Mouse (Mus musculus) hindbrain, embryonic 14.5 days (tissue): ENCODE data around the gene Palm2. TPM values are rescaled to one million over a fixed set of nuclear protein-coding genes. Genes with fewer than 3 reads are reported as not detected.
"Not testable (repeated sequence)": the region's sequence is repeated elsewhere in the genome, so short reads cannot be mapped to it uniquely, and the experiment has no call there.

ENCODE experiments used
- ATAC-seq: fragments of 200-750 bp; cut with Nextera tagmentation; 2 replicates; pipeline ENCODE4 v1.8.0; 2017; ENCODE audit warnings: moderate number of reproducible peaks, mild to moderate bottlenecking, moderate TSS enrichment, moderate library complexity; ENCODE audit not compliant: low FRiP score
- DNase-seq: peaks from one replicate; pipeline ENCODE4 v3.0.0-alpha.2; 2015; ENCODE audit warnings: low spot score
- H3K27ac ChIP-seq: fragments of 300-500 bp; sonication (generic); 2 replicates; pipeline ENCODE4 v1.5.1; 2014; ENCODE audit warnings: mild to moderate bottlenecking, moderate library complexity
- H3K27me3 ChIP-seq: fragments of 300-500 bp; sonication (generic); 2 replicates; pipeline ENCODE4 v1.6.1; 2014; ENCODE audit warnings: mild to moderate bottlenecking, low read length, mixed read lengths; ENCODE audit not compliant: control insufficient read depth, insufficient read depth
- H3K36me3 ChIP-seq: fragments of 300-500 bp; sonication (generic); replicated peaks from 2 replicates; pipeline ENCODE4 v1.6.1; 2014; ENCODE audit not compliant: control insufficient read depth, insufficient read depth
- H3K4me1 ChIP-seq: fragments of 300-500 bp; sonication (generic); replicated peaks from 2 replicates; pipeline ENCODE4 v1.6.1; 2014; ENCODE audit warnings: antibody characterized with exemption, low read length, mixed read lengths; ENCODE audit not compliant: control insufficient read depth, insufficient read depth
- H3K4me2 ChIP-seq: fragments of 300-500 bp; sonication (generic); replicated peaks from 2 replicates; pipeline ENCODE4 v1.6.1; 2014; ENCODE audit warnings: mild to moderate bottlenecking, moderate library complexity
- H3K4me3 ChIP-seq: fragments of 300-500 bp; sonication (generic); replicated peaks from 2 replicates; pipeline ENCODE4 v1.5.1; 2014; ENCODE audit warnings: mild to moderate bottlenecking, low read length
- H3K9ac ChIP-seq: fragments of 300-500 bp; sonication (generic); 2 replicates; pipeline ENCODE4 v1.6.1; 2014
- H3K9me3 ChIP-seq: fragments of 300-500 bp; sonication (generic); 2 replicates; pipeline ENCODE4 v1.6.1; 2016; ENCODE audit warnings: low read length; ENCODE audit not compliant: control insufficient read depth
- WGBS: fragments of 180-500 bp; shearing (Covaris S2); extraction: QIAGEN DNeasy Blood & Tissue Kit; methylation state at CpG from one replicate; pipeline ENCODE4 v1.1.7; 2014; 5-methylcytosine and 5-hydroxymethylcytosine counted together
- polyA plus RNA-seq: library from polyadenylated mRNA; unstranded; fragments of >200 nt; fragmentation: Nextera tagmentation; extraction: Ambion mirVana; gene quantifications from 2 replicates; pipeline ENCODE4 v1.2.1, GENCODE M21; 2014

Palm2 gene
- 14.3 and 18.6 TPM in 2 replicates for polyA plus RNA-seq

DNA sequence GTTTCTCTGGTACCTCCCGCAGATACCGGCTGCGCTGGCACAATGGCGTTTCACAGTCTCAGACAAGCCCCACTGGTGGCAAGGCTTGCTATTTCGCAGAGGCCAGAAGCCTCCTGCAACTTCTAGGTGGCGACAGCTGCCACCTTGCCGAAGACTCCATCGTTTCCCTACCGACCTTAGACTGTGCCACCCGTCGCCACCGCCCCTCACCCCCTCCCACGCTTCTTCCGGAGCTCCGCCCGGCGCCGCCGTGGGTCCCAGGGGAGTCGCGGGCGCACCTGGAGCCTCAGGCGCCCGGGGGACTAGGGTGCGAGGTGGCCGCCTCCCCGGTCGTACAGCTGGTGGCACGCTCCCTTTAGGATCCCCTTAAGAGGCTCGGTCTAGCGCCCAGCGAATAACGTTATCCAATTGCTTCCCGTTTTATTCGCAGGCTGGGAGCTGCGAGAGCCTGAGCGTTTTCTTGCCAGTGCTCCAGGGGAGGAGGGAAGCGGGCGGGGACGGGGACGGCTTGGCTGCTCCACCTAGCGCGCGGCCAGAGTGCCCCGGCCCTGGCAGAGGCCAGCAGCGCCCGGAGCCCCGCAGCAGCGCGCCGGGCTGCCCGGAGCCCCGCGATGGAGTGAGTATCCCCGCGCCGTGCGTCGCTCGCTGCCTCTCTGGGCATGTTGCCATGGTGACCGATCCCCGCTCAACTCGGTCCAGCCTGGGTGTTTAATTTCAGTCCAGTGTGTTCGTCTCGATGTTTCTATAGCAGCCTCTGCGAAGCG, at the start of gene Palm2:
Palm2 (plus strand) TSS at position 307 of the 764 bp plus-strand sequence.
- WGBS: under 1% methylated on average over 60 of the region's 67 CpGs
- ATAC-seq: peak; percentile 86
- no peaks in the 10 kb centered on the region for H3K36me3 ChIP-seq
- H3K9ac ChIP-seq: peak within 1 kb of the TSS; percentile 82
- peak within 1 kb of the TSS; percentile 92 for H3K4me2 ChIP-seq
- no peaks in the 10 kb centered on the region for H3K27me3 ChIP-seq
- peak; percentile 76 for DNase-seq
- H3K27ac ChIP-seq: peak within 1 kb of the TSS; percentile 90
- peaks cover 14% of the 10 kb centered on the region; the same call in 1 of the 2 replicates for H3K4me1 ChIP-seq
- no peaks in the 10 kb centered on the region for H3K9me3 ChIP-seq
- H3K4me3 ChIP-seq: peak within 1 kb of the TSS; percentile 61

DNA sequence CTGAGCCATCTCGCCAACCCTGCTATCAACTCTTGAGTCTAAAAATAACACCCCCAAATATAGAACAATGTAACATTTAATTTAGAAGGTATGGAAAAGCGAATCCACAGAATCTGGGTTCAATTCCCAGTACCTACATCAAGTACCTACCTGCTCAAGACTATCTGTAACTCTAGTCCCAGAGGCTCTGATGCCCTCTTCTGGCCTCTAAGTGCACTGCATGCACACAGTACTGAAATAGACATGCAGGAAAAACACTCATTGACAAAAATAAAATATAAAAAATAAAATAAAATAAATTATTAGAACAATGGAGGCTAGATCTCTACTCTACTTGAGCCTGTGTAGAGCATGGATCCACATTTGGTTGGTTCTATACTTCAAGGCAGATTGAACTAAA, 49.7 kb upstream of the Palm2 start:
- WGBS: 91% methylated on average over 2 of the region's 2 CpGs
- DNase-seq (no peak), ATAC-seq (no peak)

DNA sequence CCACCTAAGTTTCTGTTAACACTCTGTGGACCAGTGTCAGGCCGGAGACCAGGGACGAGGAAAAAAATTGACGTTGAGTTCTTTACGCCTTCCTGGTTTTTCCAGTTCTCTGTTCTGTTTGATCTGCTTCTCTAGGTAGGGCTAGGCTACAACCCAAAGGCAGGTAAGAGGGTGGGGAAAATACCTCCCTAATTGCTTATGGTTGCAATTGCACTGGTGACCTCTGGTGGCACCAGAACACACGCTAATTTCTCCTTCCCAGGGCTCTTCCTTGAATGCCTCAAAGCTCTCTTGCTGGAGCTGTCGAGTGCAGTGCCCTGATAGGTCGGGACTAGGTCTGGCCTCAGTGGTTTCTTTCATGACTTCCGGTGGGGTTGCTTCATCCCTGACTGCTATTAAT, 42.9 kb upstream of the Palm2 start:
- ATAC-seq: no peak
- Histone ChIP-seq H3K4me2 (no peak overlapping the region), H3K36me3 (no peaks in the 10 kb centered on the region), H3K27me3 (no peaks in the 10 kb centered on the region), H3K4me1 (no peaks in the 10 kb centered on the region), H3K9me3 (no peaks in the 10 kb centered on the region), H3K4me3 (no peak overlapping the region), H3K27ac (no peak overlapping the region), H3K9ac (no peak overlapping the region)
- WGBS: 65% methylated on average over 8 of the region's 8 CpGs
- DNase-seq: no peak

More for the DNA sequence above, 49.7 kb upstream of the Palm2 start:
- Histone ChIP-seq H3K36me3 (no peaks in the 10 kb centered on the region), H3K27ac (no peak overlapping the region), H3K27me3 (no peaks in the 10 kb centered on the region), H3K9ac (no peak overlapping the region), H3K4me3 (no peak overlapping the region), H3K4me2 (no peak overlapping the region), H3K4me1 (no peaks in the 10 kb centered on the region), H3K9me3 (no peaks in the 10 kb centered on the region)

DNA sequence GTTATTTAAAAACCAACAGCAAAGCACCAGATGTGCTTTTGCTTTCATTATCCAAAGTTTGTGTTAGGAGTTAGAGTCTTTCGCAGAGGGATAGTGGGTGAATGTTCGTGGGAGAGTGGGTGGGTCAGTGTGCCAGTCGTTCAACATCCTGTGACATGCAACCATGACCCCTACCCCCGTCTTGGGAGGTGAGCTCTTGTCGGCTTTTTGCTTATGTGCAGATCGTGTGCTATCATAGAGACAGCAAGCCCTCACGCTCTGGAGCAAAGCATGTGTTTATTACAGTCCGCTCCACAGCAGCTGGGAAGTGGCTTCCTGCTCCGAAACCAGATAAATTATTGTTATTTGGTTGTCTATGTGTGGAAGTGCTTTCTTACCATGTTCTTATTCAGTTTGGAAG, 37.6 kb upstream of the Palm2 start:
- ATAC-seq: no peak
- Histone ChIP-seq H3K36me3 (no peaks in the 10 kb centered on the region), H3K27ac (no peak overlapping the region), H3K9me3 (no peaks in the 10 kb centered on the region), H3K9ac (no peak overlapping the region), H3K4me1 (no peaks in the 10 kb centered on the region), H3K27me3 (no peaks in the 10 kb centered on the region), H3K4me3 (no peak overlapping the region), H3K4me2 (no peak overlapping the region)
- no peak for DNase-seq
- WGBS: 86% methylated on average over 9 of the region's 9 CpGs

DNA sequence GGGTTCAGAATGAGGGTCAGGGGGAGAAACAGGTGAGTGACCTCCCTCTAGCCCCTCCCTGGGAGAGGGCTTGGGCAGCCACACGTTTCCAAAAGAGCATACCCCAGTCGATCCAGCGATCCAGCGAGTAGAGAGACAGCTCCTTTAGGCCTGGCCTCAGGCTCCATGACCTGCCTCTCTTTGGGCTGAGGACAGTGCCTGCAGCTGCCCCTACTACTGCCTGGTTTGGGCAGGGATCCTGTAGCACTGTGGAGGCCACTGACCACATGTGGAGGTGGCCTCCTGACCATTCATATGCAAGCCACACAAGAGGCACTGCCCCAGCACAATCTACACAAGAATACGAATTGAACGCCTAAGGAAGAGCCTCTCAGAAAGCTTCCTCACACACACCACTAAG, 21.7 kb upstream of the Palm2 start:
- not testable (repeated sequence) for H3K4me2 ChIP-seq, H3K27me3 ChIP-seq, DNase-seq, H3K27ac ChIP-seq, H3K9me3 ChIP-seq, H3K36me3 ChIP-seq, H3K4me1 ChIP-seq, H3K9ac ChIP-seq, ATAC-seq, H3K4me3 ChIP-seq
- WGBS: 22% methylated on average over 6 of the region's 6 CpGs

- WGBS: 52% methylated on average over 7 of the region's 7 CpGs
- no peaks in the 10 kb centered on the region for H3K36me3 ChIP-seq
- no peaks in the 10 kb centered on the region for H3K27me3 ChIP-seq
- ATAC-seq (no peak), DNase-seq (no peak)
- H3K4me2 ChIP-seq: no peak overlapping the region
- no peaks in the 10 kb centered on the region for H3K4me1 ChIP-seq
- H3K9ac ChIP-seq: no peak overlapping the region
- H3K4me3 ChIP-seq: no peak overlapping the region
- no peak overlapping the region for H3K27ac ChIP-seq
- H3K9me3 ChIP-seq: no peaks in the 10 kb centered on the region
Measured at GRCm38 (mm10) chr4:57413016-57413415, 21.0 kb upstream of the Palm2 start.

- H3K4me1 ChIP-seq, H3K4me3 ChIP-seq, H3K9ac ChIP-seq, H3K27ac ChIP-seq, ATAC-seq, H3K9me3 ChIP-seq, H3K4me2 ChIP-seq, H3K27me3 ChIP-seq, H3K36me3 ChIP-seq, DNase-seq: not testable (repeated sequence)
- WGBS: 88% methylated on average over 11 of the region's 11 CpGs
Measured at GRCm38 (mm10) chr4:57413670-57414069, 20.4 kb upstream of the Palm2 start.

DNA sequence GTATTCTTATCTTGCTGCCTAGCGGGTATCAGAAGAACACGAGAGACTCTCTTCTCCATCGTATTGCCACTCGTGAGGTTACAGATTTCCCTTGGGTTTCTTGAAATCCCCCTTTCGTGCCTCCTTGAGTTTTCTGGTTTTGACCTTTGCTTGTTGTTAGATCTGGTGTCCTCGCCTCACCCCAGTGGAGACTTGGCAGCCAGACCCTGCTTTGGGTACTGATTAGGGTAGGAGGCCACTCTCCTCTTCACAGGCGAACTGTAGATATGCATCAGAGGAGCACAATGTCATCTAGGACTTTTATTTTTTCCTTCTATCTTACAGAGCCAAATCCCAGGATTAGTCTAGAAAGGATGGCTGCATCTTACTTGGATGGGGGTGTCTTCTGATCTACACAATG, 10.0 kb upstream of the Palm2 start:
- Histone ChIP-seq H3K36me3 (no peaks in the 10 kb centered on the region), H3K9ac (no peak overlapping the region), H3K27ac (no peak overlapping the region), H3K4me3 (no peak overlapping the region), H3K4me1 (no peaks in the 10 kb centered on the region), H3K27me3 (no peaks in the 10 kb centered on the region), H3K4me2 (no peak overlapping the region), H3K9me3 (no peaks in the 10 kb centered on the region)
- ATAC-seq (no peak), DNase-seq (no peak)
- 96% methylated on average over 7 of the region's 7 CpGs for WGBS

- Histone ChIP-seq H3K4me1 (no peaks in the 10 kb centered on the region), H3K4me3 (no peak overlapping the region), H3K4me2 (no peak overlapping the region), H3K27ac (no peak overlapping the region), H3K9ac (no peak overlapping the region), H3K9me3 (no peaks in the 10 kb centered on the region), H3K27me3 (no peaks in the 10 kb centered on the region), H3K36me3 (no peaks in the 10 kb centered on the region)
- ATAC-seq (no peak), DNase-seq (no peak)
- 79% methylated on average over 8 of the region's 8 CpGs for WGBS
Measured at GRCm38 (mm10) chr4:57428317-57428716, 5.7 kb upstream of the Palm2 start.
